Mouse (Mus musculus): ENCODE measurements around the gene Trim72. TPM values are rescaled to one million over a fixed set of nuclear protein-coding genes. Genes with fewer than 3 reads are reported as not detected.

Trim72 gene
- polyA plus RNA-seq, 1 experiment = 468 TPM

DNA sequence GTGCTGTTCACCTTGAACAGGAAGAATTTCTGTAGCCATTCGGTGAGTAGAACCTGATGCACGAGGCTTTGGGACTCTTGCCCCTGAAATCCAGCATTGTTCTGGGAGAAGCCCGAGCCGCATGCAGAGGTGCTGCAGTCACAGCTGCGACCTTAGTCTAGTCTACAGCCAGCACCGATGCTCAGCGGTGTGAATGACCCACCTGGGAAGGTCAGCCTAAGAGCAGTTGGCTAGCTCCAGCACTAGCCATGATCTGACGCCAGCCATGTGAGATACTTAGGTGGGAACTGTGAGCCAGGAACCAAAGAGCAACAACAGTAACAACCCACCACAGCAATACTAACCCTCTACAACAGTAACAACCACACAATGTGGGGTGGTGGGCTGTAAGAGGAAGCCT is 54.1 kb downstream of the Trim72 start:
- TF ChIP-seq TCF3 (IDR thresholded peaks at IDR 0.05; ENCODE audit: insufficient read length, low read depth) = no peak
- TF ChIP-seq SRF (IDR thresholded peaks at IDR 0.05; ENCODE audit: control insufficient read depth, insufficient read length, low read depth) = no peak
- no peak for TF ChIP-seq MYOD1 (IDR thresholded peaks at IDR 0.05; ENCODE audit: control insufficient read depth in 1 of 3, insufficient read length in 2 of 3, low read depth in 2 of 3)
- TF ChIP-seq REST (IDR thresholded peaks at IDR 0.05; ENCODE audit: insufficient read depth, insufficient read length) = no peak
- TF ChIP-seq MAX (IDR thresholded peaks at IDR 0.05; ENCODE audit: low read depth) = no peak
- TF ChIP-seq TCF12 (IDR thresholded peaks at IDR 0.05; ENCODE audit: insufficient read depth, poor library complexity, severe bottlenecking) = no peak
- no peak for TF ChIP-seq USF1 (IDR thresholded peaks at IDR 0.05; ENCODE audit: low read depth)
- TF ChIP-seq MYOG (IDR thresholded peaks at IDR 0.05; ENCODE audit: control insufficient read depth in 1 of 3, insufficient read depth in 1 of 3, insufficient read length in 2 of 3, low read depth in 2 of 3) = no peak
- TF ChIP-seq POLR2A (IDR thresholded peaks at IDR 0.05; ENCODE audit: insufficient read length, low read depth) = no peak
- TF ChIP-seq POLR2AphosphoS2 (IDR thresholded peaks at IDR 0.05; ENCODE audit: insufficient read length, low read depth) = no peak
- TF ChIP-seq E2F4 (IDR thresholded peaks at IDR 0.05; ENCODE audit: insufficient read depth) = no peak
- Histone ChIP-seq H3K4me3 (no peak overlapping the region), H3ac (ENCODE audit: control insufficient read depth, insufficient read length) (no peak overlapping the region), H3K79me2 (ENCODE audit: control insufficient read depth, insufficient read depth) (no peaks in the 10 kb centered on the region), H3K27me3 (ENCODE audit: control insufficient read depth, insufficient read depth, insufficient read length) (peaks cover 1% of the 10 kb centered on the region), H3K36me3 (ENCODE audit: control insufficient read depth, insufficient read depth) (no peaks in the 10 kb centered on the region), H3K4me2 (ENCODE audit: low read depth) (no peak overlapping the region)

DNA sequence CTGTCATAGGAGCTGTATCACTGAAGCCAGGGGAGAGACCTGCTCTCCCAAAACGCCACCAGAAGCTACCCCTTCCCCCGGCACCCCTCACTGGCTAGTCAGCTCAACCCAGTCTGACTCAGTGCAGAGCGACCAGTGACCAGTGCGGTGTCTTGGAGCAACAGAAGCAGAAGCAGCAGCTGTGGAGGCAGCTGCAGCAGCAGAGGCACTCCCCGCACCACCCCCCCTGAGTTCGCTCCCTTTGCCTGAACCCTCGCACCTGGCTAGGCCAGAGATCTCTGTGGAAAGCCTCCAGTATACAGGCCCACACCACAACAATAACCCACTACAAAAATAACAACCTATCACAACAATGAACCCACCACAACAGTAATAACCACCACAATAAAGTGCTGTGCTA is 54.8 kb downstream of the Trim72 start:
- no peak overlapping the region for H3ac ChIP-seq (ENCODE audit: control insufficient read depth, insufficient read length)
- H3K4me3 ChIP-seq = no peak overlapping the region
- H3K79me2 ChIP-seq (ENCODE audit: control insufficient read depth, insufficient read depth) = no peaks in the 10 kb centered on the region
- peaks cover 6% of the 10 kb centered on the region for H3K27me3 ChIP-seq (ENCODE audit: control insufficient read depth, insufficient read depth, insufficient read length)
- H3K4me2 ChIP-seq (ENCODE audit: low read depth) = peak overlapping the region; percentile 40
- H3K36me3 ChIP-seq (ENCODE audit: control insufficient read depth, insufficient read depth) = no peaks in the 10 kb centered on the region
- TF ChIP-seq POLR2A (IDR thresholded peaks at IDR 0.05; ENCODE audit: insufficient read length, low read depth) (no peak), MAX (IDR thresholded peaks at IDR 0.05; ENCODE audit: low read depth) (no peak), TCF3 (IDR thresholded peaks at IDR 0.05; ENCODE audit: insufficient read length, low read depth) (peak; percentile 97), MYOD1 (IDR thresholded peaks at IDR 0.05; ENCODE audit: control insufficient read depth in 1 of 3, insufficient read length in 2 of 3, low read depth in 2 of 3) (peak; percentile 38 to 99 (median 95)), E2F4 (IDR thresholded peaks at IDR 0.05; ENCODE audit: insufficient read depth) (no peak), POLR2AphosphoS2 (IDR thresholded peaks at IDR 0.05; ENCODE audit: insufficient read length, low read depth) (no peak), SRF (IDR thresholded peaks at IDR 0.05; ENCODE audit: control insufficient read depth, insufficient read length, low read depth) (no peak), REST (IDR thresholded peaks at IDR 0.05; ENCODE audit: insufficient read depth, insufficient read length) (no peak), TCF12 (IDR thresholded peaks at IDR 0.05; ENCODE audit: insufficient read depth, poor library complexity, severe bottlenecking) (peak; percentile 34), MYOG (IDR thresholded peaks at IDR 0.05; ENCODE audit: control insufficient read depth in 1 of 3, insufficient read depth in 1 of 3, insufficient read length in 2 of 3, low read depth in 2 of 3) (peak; percentile 89 to 99 (median 97)), CEBPB (IDR thresholded peaks at IDR 0.05; ENCODE audit: insufficient read depth, poor library complexity, severe bottlenecking) (no peak), USF1 (IDR thresholded peaks at IDR 0.05; ENCODE audit: low read depth) (no peak)

DNA sequence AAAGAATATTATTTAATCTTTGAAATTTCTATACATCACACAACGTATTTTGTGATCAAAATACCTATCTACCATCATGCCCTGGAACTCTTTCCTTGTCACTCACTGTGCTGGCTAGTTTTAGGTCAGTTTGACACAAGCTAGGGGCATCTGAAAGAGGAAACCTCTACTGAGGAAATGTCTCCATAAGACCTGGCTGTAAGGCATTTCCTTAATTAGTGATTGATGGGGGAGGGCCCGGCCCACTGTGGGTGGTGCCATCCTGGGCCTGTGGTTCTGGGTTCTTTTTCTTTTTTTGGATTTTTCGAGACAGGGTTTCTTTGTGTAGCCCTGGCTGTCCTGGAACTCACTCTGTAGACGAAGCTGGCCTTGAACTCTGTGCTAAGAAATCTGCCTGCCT is 55.3 kb downstream of the Trim72 start:
- no peak overlapping the region for H3K4me3 ChIP-seq
- H3K27me3 ChIP-seq (ENCODE audit: control insufficient read depth, insufficient read depth, insufficient read length) = peaks cover 11% of the 10 kb centered on the region
- H3ac ChIP-seq (ENCODE audit: control insufficient read depth, insufficient read length) = no peak overlapping the region
- no peaks in the 10 kb centered on the region for H3K36me3 ChIP-seq (ENCODE audit: control insufficient read depth, insufficient read depth)
- TF ChIP-seq USF1 (IDR thresholded peaks at IDR 0.05; ENCODE audit: low read depth) = no peak
- no peak for TF ChIP-seq E2F4 (IDR thresholded peaks at IDR 0.05; ENCODE audit: insufficient read depth)
- no peak for TF ChIP-seq MYOG (IDR thresholded peaks at IDR 0.05; ENCODE audit: control insufficient read depth in 1 of 3, insufficient read depth in 1 of 3, insufficient read length in 2 of 3, low read depth in 2 of 3)
- no peak for TF ChIP-seq TCF12 (IDR thresholded peaks at IDR 0.05; ENCODE audit: insufficient read depth, poor library complexity, severe bottlenecking)
- no peak for TF ChIP-seq CEBPB (IDR thresholded peaks at IDR 0.05; ENCODE audit: insufficient read depth, poor library complexity, severe bottlenecking)
- no peak for TF ChIP-seq REST (IDR thresholded peaks at IDR 0.05; ENCODE audit: insufficient read depth, insufficient read length)
- TF ChIP-seq SRF (IDR thresholded peaks at IDR 0.05; ENCODE audit: control insufficient read depth, insufficient read length, low read depth) = no peak
- TF ChIP-seq POLR2AphosphoS2 (IDR thresholded peaks at IDR 0.05; ENCODE audit: insufficient read length, low read depth) = no peak
- no peak for TF ChIP-seq MAX (IDR thresholded peaks at IDR 0.05; ENCODE audit: low read depth)
- TF ChIP-seq POLR2A (IDR thresholded peaks at IDR 0.05; ENCODE audit: insufficient read length, low read depth) = no peak
- no peak for TF ChIP-seq TCF3 (IDR thresholded peaks at IDR 0.05; ENCODE audit: insufficient read length, low read depth)
- H3K79me2 ChIP-seq (ENCODE audit: control insufficient read depth, insufficient read depth) = no peaks in the 10 kb centered on the region
- H3K4me2 ChIP-seq (ENCODE audit: low read depth) = no peak overlapping the region

Other genes starting within 250 kb of the Trim72 start
- 16.3 TPM for gene Orai3, start 234.1 kb upstream of the Trim72 start, polyA plus RNA-seq (2012; fragmentation: generic; extraction: Trizol)
- gene Setd1a, start 227.3 kb upstream of the Trim72 start, polyA plus RNA-seq (2012; fragmentation: generic; extraction: Trizol) = 13.7 TPM
- gene Gm49388, start 218.3 kb upstream of the Trim72 start, polyA plus RNA-seq (2012; fragmentation: generic; extraction: Trizol) = 1.4 TPM
- 15.0 TPM for gene Hsd3b7, start 203.3 kb upstream of the Trim72 start, polyA plus RNA-seq (2012; fragmentation: generic; extraction: Trizol)
- 73.0 TPM for gene Stx4a, start 179.7 kb upstream of the Trim72 start, polyA plus RNA-seq (2012; fragmentation: generic; extraction: Trizol)
- 0.20 TPM for gene Stx1b, start 179.4 kb upstream of the Trim72 start, polyA plus RNA-seq (2012; fragmentation: generic; extraction: Trizol)
- 16.7 TPM for gene Zfp646, start 127.7 kb upstream of the Trim72 start, polyA plus RNA-seq (2012; fragmentation: generic; extraction: Trizol)
- 7.9 TPM for gene Zfp668, start 127.1 kb upstream of the Trim72 start, polyA plus RNA-seq (2012; fragmentation: generic; extraction: Trizol)
- gene Prss53, start 113.0 kb upstream of the Trim72 start, polyA plus RNA-seq (2012; fragmentation: generic; extraction: Trizol) = 0.74 TPM
- not detected for gene Gm21974, start 108.5 kb upstream of the Trim72 start, polyA plus RNA-seq (2012; fragmentation: generic; extraction: Trizol)
- 65.9 TPM for gene Vkorc1, start 108.3 kb upstream of the Trim72 start, polyA plus RNA-seq (2012; fragmentation: generic; extraction: Trizol)
- gene Bckdk, start 99.9 kb upstream of the Trim72 start, polyA plus RNA-seq (2012; fragmentation: generic; extraction: Trizol) = 53.2 TPM
- gene Kat8, start 91.4 kb upstream of the Trim72 start, polyA plus RNA-seq (2012; fragmentation: generic; extraction: Trizol) = 26.4 TPM
- 0.06 TPM for gene Prss8, start 73.8 kb upstream of the Trim72 start, polyA plus RNA-seq (2012; fragmentation: generic; extraction: Trizol)
- 10.6 TPM for gene Prss36, start 57.2 kb upstream of the Trim72 start, polyA plus RNA-seq (2012; fragmentation: generic; extraction: Trizol)
- 231 TPM for gene Fus, start 36.5 kb upstream of the Trim72 start, polyA plus RNA-seq (2012; fragmentation: generic; extraction: Trizol)
- gene Pycard, start 10.1 kb upstream of the Trim72 start, polyA plus RNA-seq (2012; fragmentation: generic; extraction: Trizol) = 3.9 TPM
- 0.14 TPM for gene Itgam, start 58.7 kb downstream of the Trim72 start, polyA plus RNA-seq (2012; fragmentation: generic; extraction: Trizol)
- gene Gm49368, start 58.7 kb downstream of the Trim72 start, polyA plus RNA-seq (2012; fragmentation: generic; extraction: Trizol) = not detected
- gene Itgax, start 125.6 kb downstream of the Trim72 start, polyA plus RNA-seq (2012; fragmentation: generic; extraction: Trizol) = not detected
- gene Itgad, start 150.4 kb downstream of the Trim72 start, polyA plus RNA-seq (2012; fragmentation: generic; extraction: Trizol) = 0.13 TPM
- gene Cox6a2, start 202.4 kb downstream of the Trim72 start, polyA plus RNA-seq (2012; fragmentation: generic; extraction: Trizol) = 1,017 TPM
- gene Armc5, start 233.4 kb downstream of the Trim72 start, polyA plus RNA-seq (2012; fragmentation: generic; extraction: Trizol) = 16.7 TPM
- gene 9130023H24Rik, start 234.1 kb downstream of the Trim72 start, polyA plus RNA-seq (2012; fragmentation: generic; extraction: Trizol) = 3.3 TPM
- gene Tgfb1i1, start 242.9 kb downstream of the Trim72 start, polyA plus RNA-seq (2012; fragmentation: generic; extraction: Trizol) = 58.1 TPM